Mouse (Mus musculus) ES-E14 (cell line): ENCODE results near the gene Hdac5.

ENCODE experiments used
- CHD2 ChIP-seq: IDR thresholded peaks from 2 replicates; pipeline ENCODE4 v1.6.1; 2014; ENCODE audit warnings: mild to moderate bottlenecking, low read depth, low read length, inconsistent platforms
- HCFC1 ChIP-seq: IDR thresholded peaks from 2 replicates; pipeline ENCODE4 v1.6.1; 2012; ENCODE audit warnings: low read length, inconsistent platforms, borderline replicate concordance; ENCODE audit not compliant: insufficient read depth
- MAFK ChIP-seq: IDR thresholded peaks from 2 replicates; pipeline ENCODE4 v1.6.1; 2014; ENCODE audit warnings: mild to moderate bottlenecking, low read depth, low read length, inconsistent platforms; ENCODE audit not compliant: insufficient read depth
- ZC3H11A ChIP-seq: IDR thresholded peaks from 2 replicates; pipeline ENCODE4 v1.6.1; 2012; ENCODE audit warnings: low read depth, mild to moderate bottlenecking, inconsistent platforms, low read length, borderline replicate concordance
- ZNF384 ChIP-seq: IDR thresholded peaks from 2 replicates; pipeline ENCODE4 v1.6.1; 2012; ENCODE audit warnings: low read depth, low read length, inconsistent platforms

DNA sequence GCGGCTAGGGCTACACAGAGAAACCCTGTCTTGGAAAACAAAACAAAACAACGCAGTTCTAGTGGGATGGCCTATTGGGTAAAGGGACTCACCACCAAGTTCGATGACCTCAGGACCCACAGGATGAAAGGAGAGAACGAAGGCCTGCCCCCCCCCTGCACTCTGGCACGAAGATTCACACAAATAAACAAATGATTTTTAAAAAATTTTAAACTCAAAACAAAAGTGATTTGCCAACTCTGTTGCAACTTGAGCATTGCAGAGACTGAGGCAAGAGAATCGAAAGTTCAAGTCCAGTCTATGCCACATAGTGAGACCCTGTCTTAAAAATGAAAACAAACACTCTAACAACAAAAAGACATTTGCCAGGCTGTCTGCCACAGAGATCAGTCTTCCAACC is 10.7 kb upstream of the Hdac5 start:
- no peak for TF ChIP-seq ZNF384
- TF ChIP-seq MAFK, result no peak
- TF ChIP-seq ZC3H11A, result no peak
- no peak for TF ChIP-seq CHD2
- TF ChIP-seq HCFC1, result no peak
